Mouse (Mus musculus) liver, embryonic 15.5 days (tissue): ENCODE results near the gene Sf3a3. TPM values are rescaled to one million over a fixed set of nuclear protein-coding genes. Genes with fewer than 3 reads are reported as not detected.
"Not testable (repeated sequence)": the region's sequence is repeated elsewhere in the genome, so short reads cannot be mapped to it uniquely, and the experiment has no call there.

Experiments used
- ATAC-seq: fragments of 200-750 bp; cut with Nextera tagmentation; 2 replicates; pipeline ENCODE4 v1.8.0; 2017; ENCODE audit warnings: moderate number of reproducible peaks, mild to moderate bottlenecking, moderate library complexity; ENCODE audit not compliant: insufficient read depth
- H3K27ac ChIP-seq: fragments of 300-500 bp; sonication (generic); replicated peaks from 2 replicates; pipeline ENCODE4 v1.5.1; 2015; ENCODE audit warnings: mild to moderate bottlenecking, inconsistent platforms
- H3K27me3 ChIP-seq: fragments of 300-500 bp; sonication (generic); 2 replicates; pipeline ENCODE4 v1.6.1; 2015; ENCODE audit warnings: mild to moderate bottlenecking, inconsistent platforms
- H3K36me3 ChIP-seq: fragments of 300-500 bp; sonication (generic); replicated peaks from 2 replicates; pipeline ENCODE4 v1.6.1; 2015; ENCODE audit warnings: moderate library complexity, mild to moderate bottlenecking, inconsistent platforms
- H3K4me1 ChIP-seq: fragments of 300-500 bp; sonication (generic); replicated peaks from 2 replicates; pipeline ENCODE4 v1.6.1; 2015; ENCODE audit warnings: inconsistent platforms
- H3K4me2 ChIP-seq: fragments of 300-500 bp; sonication (generic); 2 replicates; pipeline ENCODE4 v1.6.1; 2015; ENCODE audit warnings: moderate library complexity, mild to moderate bottlenecking, inconsistent platforms
- H3K4me3 ChIP-seq: fragments of 300-500 bp; sonication (generic); replicated peaks from 2 replicates; pipeline ENCODE4 v1.5.1; 2015; ENCODE audit warnings: mild to moderate bottlenecking, inconsistent platforms
- H3K9ac ChIP-seq: fragments of 300-500 bp; sonication (generic); 2 replicates; pipeline ENCODE4 v1.6.1; 2015; ENCODE audit warnings: moderate library complexity, mild to moderate bottlenecking, inconsistent platforms
- H3K9me3 ChIP-seq: fragments of 300-500 bp; sonication (generic); replicated peaks from 2 replicates; pipeline ENCODE4 v1.6.1; 2016; ENCODE audit warnings: inconsistent platforms
- WGBS: fragments of 180-500 bp; shearing (Covaris S2); methylation state at CpG from one replicate; pipeline ENCODE4 v1.1.7; 2015; ENCODE audit warnings: mixed read lengths; ENCODE audit not compliant: insufficient replicate concordance; 5-methylcytosine and 5-hydroxymethylcytosine counted together
- polyA plus RNA-seq: library from polyadenylated mRNA; unstranded; fragments of >200 nt; fragmentation: Nextera tagmentation; extraction: Ambion mirVana; gene quantifications from 2 replicates; pipeline ENCODE4 v1.2.1, GENCODE M21; 2015

Sf3a3 gene
- polyA plus RNA-seq, 1 experiment from 2014 or later = 58.2 TPM

GRCm38 (mm10) chr4:124700248-124700971, 14.2 kb upstream of the Sf3a3 start, which contains the start of gene Fhl3:
Gene Fhl3 (plus strand): TSS chr4:124700701.
- Histone ChIP-seq H3K4me1 (peaks cover 63% of the 10 kb centered on the region), H3K9me3 (no peaks in the 10 kb centered on the region), H3K4me2 (peak within 1 kb of the TSS; percentile 96), H3K27me3 (peaks cover 35% of the 10 kb centered on the region), H3K9ac (peak within 1 kb of the TSS; percentile 66), H3K4me3 (peak within 1 kb of the TSS; percentile 69), H3K36me3 (0 out of 2 replicates have a peak, but pooled peaks cover under 1% of the 10 kb centered on the region), H3K27ac (peak within 1 kb of the TSS; percentile 77)
- peak; percentile 74 for ATAC-seq
- under 1% methylated on average over 48 of the region's 59 CpGs for WGBS

- Histone ChIP-seq H3K4me3 (peak overlapping the region; percentile 69), H3K4me2 (peak overlapping the region; percentile 96), H3K36me3 (peaks cover 5% of the 10 kb centered on the region; the same call in 1 of the 2 replicates), H3K4me1 (peaks cover 61% of the 10 kb centered on the region), H3K9me3 (no peaks in the 10 kb centered on the region), H3K27ac (peak overlapping the region; percentile 77), H3K27me3 (peaks cover 27% of the 10 kb centered on the region), H3K9ac (peak overlapping the region; percentile 66)
- peak; percentile 2; the same call in 1 of the 2 replicates for ATAC-seq
- 7% methylated on average over 22 of the region's 22 CpGs for WGBS
Observed at GRCm38 (mm10) chr4:124701052-124701845, 13.3 kb upstream of the Sf3a3 start.

GRCm38 (mm10) chr4:124701916-124702315, 12.7 kb upstream of the Sf3a3 start:
- no peaks in the 10 kb centered on the region for H3K9me3 ChIP-seq
- H3K4me3 ChIP-seq = peak overlapping the region; percentile 69
- peaks cover 59% of the 10 kb centered on the region for H3K4me1 ChIP-seq
- peaks cover 27% of the 10 kb centered on the region for H3K27me3 ChIP-seq
- peak overlapping the region; percentile 96 for H3K4me2 ChIP-seq
- WGBS = 38% methylated on average over 5 of the region's 5 CpGs
- no peak for ATAC-seq
- H3K27ac ChIP-seq = 0 out of 2 replicates have a peak overlapping the region, but pooled peaks have one; percentile 6
- peak overlapping the region; percentile 66; the same call in 1 of the 2 replicates for H3K9ac ChIP-seq
- H3K36me3 ChIP-seq = peaks cover 6% of the 10 kb centered on the region; the same call in 1 of the 2 replicates

- peak overlapping the region; percentile 28 for H3K4me2 ChIP-seq
- peaks cover 27% of the 10 kb centered on the region for H3K27me3 ChIP-seq
- H3K9me3 ChIP-seq = no peaks in the 10 kb centered on the region
- H3K4me3 ChIP-seq = no peak overlapping the region
- peak overlapping the region; percentile 53; the same call in 1 of the 2 replicates for H3K27ac ChIP-seq
- H3K4me1 ChIP-seq = peaks cover 61% of the 10 kb centered on the region
- H3K9ac ChIP-seq = no peak overlapping the region
- 11% methylated on average over 2 of the region's 2 CpGs for WGBS
- no peak for ATAC-seq
- peaks cover 8% of the 10 kb centered on the region; the same call in 1 of the 2 replicates for H3K36me3 ChIP-seq
Observed at GRCm38 (mm10) chr4:124703406-124703805, 11.2 kb upstream of the Sf3a3 start.

- no peaks in the 10 kb centered on the region for H3K9me3 ChIP-seq
- peak overlapping the region; percentile 4; the same call in 1 of the 2 replicates for H3K4me3 ChIP-seq
- peaks cover 68% of the 10 kb centered on the region for H3K4me1 ChIP-seq
- H3K9ac ChIP-seq = no peak overlapping the region
- H3K36me3 ChIP-seq = peaks cover 8% of the 10 kb centered on the region; the same call in 1 of the 2 replicates
- peaks cover 27% of the 10 kb centered on the region for H3K27me3 ChIP-seq
- peak overlapping the region; percentile 40 for H3K4me2 ChIP-seq
- 25% methylated on average over 6 of the region's 6 CpGs for WGBS
- no peak for ATAC-seq
- peak overlapping the region; percentile 53 for H3K27ac ChIP-seq
Observed at GRCm38 (mm10) chr4:124703881-124704796, 10.4 kb upstream of the Sf3a3 start.

- peak overlapping the region; percentile 4; the same call in 1 of the 2 replicates for H3K4me3 ChIP-seq
Observed at GRCm38 (mm10) chr4:124704797-124705474, 9.6 kb upstream of the Sf3a3 start.

GRCm38 (mm10) chr4:124705661-124706269, 8.8 kb upstream of the Sf3a3 start:
- H3K27ac ChIP-seq = no peak overlapping the region
- H3K4me2 ChIP-seq = no peak overlapping the region
- no peak overlapping the region for H3K4me3 ChIP-seq
- peaks cover 8% of the 10 kb centered on the region; the same call in 1 of the 2 replicates for H3K36me3 ChIP-seq
- WGBS = 67% methylated on average over 23 of the region's 23 CpGs
- H3K9me3 ChIP-seq = no peaks in the 10 kb centered on the region
- no peak for ATAC-seq
- H3K9ac ChIP-seq = no peak overlapping the region
- H3K27me3 ChIP-seq = peaks cover 16% of the 10 kb centered on the region
- peaks cover 70% of the 10 kb centered on the region for H3K4me1 ChIP-seq

More at GRCm38 (mm10) chr4:124704797-124705474, 9.6 kb upstream of the Sf3a3 start:
- no peak for ATAC-seq
- Histone ChIP-seq H3K9ac (no peak overlapping the region), H3K27me3 (peaks cover 25% of the 10 kb centered on the region), H3K9me3 (no peaks in the 10 kb centered on the region), H3K36me3 (peaks cover 8% of the 10 kb centered on the region; the same call in 1 of the 2 replicates), H3K27ac (peak overlapping the region; percentile 53), H3K4me2 (peak overlapping the region; percentile 40), H3K4me1 (peaks cover 70% of the 10 kb centered on the region)
- WGBS = 14% methylated on average over 11 of the region's 11 CpGs

GRCm38 (mm10) chr4:124707381-124708199, 7.0 kb upstream of the Sf3a3 start:
- H3K36me3 ChIP-seq, H3K9me3 ChIP-seq, H3K4me3 ChIP-seq, H3K4me2 ChIP-seq, H3K27ac ChIP-seq, H3K9ac ChIP-seq, ATAC-seq, H3K27me3 ChIP-seq: not testable (repeated sequence)
- H3K4me1 ChIP-seq = peaks cover 66% of the 10 kb centered on the region
- 80% methylated on average over 25 of the region's 25 CpGs for WGBS

GRCm38 (mm10) chr4:124708200-124708517, 6.4 kb upstream of the Sf3a3 start:
- Histone ChIP-seq H3K27ac (peak overlapping the region; percentile 87), H3K4me2 (peak overlapping the region; percentile 85), H3K4me1 (peaks cover 70% of the 10 kb centered on the region), H3K9ac (0 out of 2 replicates have a peak overlapping the region, but pooled peaks have one; percentile 54)
- not testable (repeated sequence) for H3K36me3 ChIP-seq, ATAC-seq, H3K27me3 ChIP-seq, H3K9me3 ChIP-seq, H3K4me3 ChIP-seq
- 6% methylated on average over 1 of the region's 1 CpGs for WGBS
